Mouse (Mus musculus) heart, postnatal 0 days (tissue): ENCODE measurements around the gene Eif3k. TPM values are rescaled to one million over a fixed set of nuclear protein-coding genes. Genes with fewer than 3 reads are reported as not detected.
A peak's percentile ranks its signal among the peaks of the same experiment; 100 is the strongest.

Experiments
- ATAC-seq: fragments of 200-750 bp; cut with Nextera tagmentation; 2 replicates; pipeline ENCODE4 v1.8.0; 2017; ENCODE audit warnings: low read depth, moderate number of reproducible peaks, moderate library complexity; ENCODE audit not compliant: insufficient read depth
- DNase-seq: peaks from one replicate; pipeline ENCODE4 v3.0.0-alpha.2; 2016; ENCODE audit warnings: low spot score
- H3K27ac ChIP-seq: fragments of 300-500 bp; sonication (generic); 2 replicates; pipeline ENCODE4 v1.5.1; 2014; ENCODE audit warnings: low read depth, mild to moderate bottlenecking
- H3K27me3 ChIP-seq: fragments of 300-500 bp; sonication (generic); 2 replicates; pipeline ENCODE4 v1.6.1; 2014; ENCODE audit warnings: low read length, mixed read lengths; ENCODE audit not compliant: control insufficient read depth, insufficient read depth
- H3K36me3 ChIP-seq: fragments of 300-500 bp; sonication (generic); replicated peaks from 2 replicates; pipeline ENCODE4 v1.6.1; 2014; ENCODE audit warnings: low read length, mixed read lengths; ENCODE audit not compliant: control insufficient read depth, insufficient read depth
- H3K4me1 ChIP-seq: fragments of 300-500 bp; sonication (generic); 2 replicates; pipeline ENCODE4 v1.6.1; 2014; ENCODE audit warnings: antibody characterized with exemption; ENCODE audit not compliant: control insufficient read depth, insufficient read depth
- H3K4me2 ChIP-seq: fragments of 300-500 bp; sonication (generic); 2 replicates; pipeline ENCODE4 v1.6.1; 2014; ENCODE audit warnings: low read depth, mild to moderate bottlenecking, low read length, moderate library complexity
- H3K4me3 ChIP-seq: fragments of 300-500 bp; sonication (generic); 2 replicates; pipeline ENCODE4 v1.5.1; 2014; ENCODE audit warnings: low read depth, low read length
- H3K9ac ChIP-seq: fragments of 300-500 bp; sonication (generic); replicated peaks from 2 replicates; pipeline ENCODE4 v1.6.1; 2014; ENCODE audit warnings: low read depth, low read length, mixed read lengths
- H3K9me3 ChIP-seq: fragments of 300-500 bp; sonication (generic); replicated peaks from 2 replicates; pipeline ENCODE4 v1.6.1; 2016; ENCODE audit warnings: low read length; ENCODE audit not compliant: control insufficient read depth
- CTCF ChIP-seq: IDR thresholded peaks from 2 replicates; pipeline ENCODE4 v1.5.1; 2016; ENCODE audit warnings: antibody characterized with exemption, control low read depth, low read depth
- EP300 ChIP-seq: IDR thresholded peaks from 2 replicates; pipeline ENCODE4 v1.6.1; 2016; ENCODE audit warnings: antibody characterized with exemption, low read depth
- WGBS: fragments of 180-500 bp; shearing (Covaris S2); extraction: QIAGEN DNeasy Blood & Tissue Kit; methylation state at CpG from one replicate; pipeline ENCODE4 v1.1.7; 2014; 5-methylcytosine and 5-hydroxymethylcytosine counted together
- polyA plus RNA-seq: library from polyadenylated mRNA; unstranded; fragments of >200 nt; fragmentation: Nextera tagmentation; extraction: Ambion mirVana; gene quantifications from 2 replicates; pipeline ENCODE4 v1.2.1, GENCODE M21; 2015
- total RNA-seq: library from RNA; depleted of rRNA; stranded (reverse); fragments of >200 nt; gene quantifications from 2 replicates; pipeline ENCODE4 v1.2.3, GENCODE M21; 2014; ENCODE audit warnings: low replicate concordance

The Eif3k gene
- total and polyA plus RNA-seq, 2 experiments from 2014 or later, result 261 to 476 TPM

DNA sequence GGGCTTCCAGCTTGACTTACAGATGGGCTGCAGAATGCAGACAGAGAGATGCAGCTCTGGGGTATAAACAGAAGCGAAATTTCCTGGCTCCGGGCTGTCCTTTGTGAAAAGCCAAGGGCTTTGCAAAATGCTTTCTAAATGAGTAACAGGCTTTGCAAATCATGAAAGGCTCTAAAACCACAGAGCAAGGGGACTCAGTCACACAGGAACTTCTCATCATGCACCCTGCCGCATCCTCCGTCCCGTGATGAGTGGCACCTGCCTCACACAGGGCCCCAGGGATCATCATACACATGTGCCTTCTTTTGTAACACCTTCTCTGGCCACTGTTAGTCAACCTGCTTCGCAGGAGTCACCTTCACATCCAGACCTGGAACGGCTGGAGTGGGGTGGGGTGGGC, 43.9 kb upstream of the Eif3k start:
- Histone ChIP-seq H3K4me1 (no peaks in the 10 kb centered on the region), H3K4me2 (no peak overlapping the region), H3K27ac (no peak overlapping the region), H3K9ac (no peak overlapping the region), H3K36me3 (no peaks in the 10 kb centered on the region), H3K4me3 (no peak overlapping the region), H3K9me3 (no peaks in the 10 kb centered on the region), H3K27me3 (peaks cover 3% of the 10 kb centered on the region; the same call in 1 of the 2 replicates)
- DNase-seq (no peak), ATAC-seq (no peak)
- TF ChIP-seq CTCF (no peak), EP300 (no peak)
- WGBS, result 71% methylated on average over 7 of the region's 7 CpGs

DNA sequence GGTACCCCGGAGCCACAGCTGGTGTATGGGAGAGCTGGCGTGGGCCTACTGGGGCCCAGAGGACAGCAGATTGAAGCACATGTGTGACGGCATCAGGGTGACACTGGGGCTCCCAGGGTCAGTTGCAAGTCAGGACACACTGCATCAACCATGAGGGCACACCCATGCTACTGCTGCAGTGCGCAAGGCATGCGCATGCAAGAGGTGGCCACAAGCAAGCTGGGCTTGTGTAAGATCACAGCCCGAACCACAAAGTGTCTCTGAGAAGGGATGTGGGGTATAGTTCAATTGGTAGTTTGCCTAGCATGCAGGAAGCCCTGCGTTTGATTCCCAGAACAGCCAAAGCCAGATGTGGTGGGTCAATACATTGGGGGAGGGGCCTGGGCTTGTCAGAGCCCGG, 41.9 kb upstream of the Eif3k start:
- Histone ChIP-seq H3K9me3 (no peaks in the 10 kb centered on the region), H3K4me1 (no peaks in the 10 kb centered on the region), H3K9ac (no peak overlapping the region), H3K4me2 (no peak overlapping the region), H3K36me3 (no peaks in the 10 kb centered on the region), H3K4me3 (no peak overlapping the region), H3K27me3 (peaks cover 23% of the 10 kb centered on the region), H3K27ac (no peak overlapping the region)
- 88% methylated on average over 8 of the region's 8 CpGs for whole genome bisulfite sequencing
- no peak for DNase-seq
- no peak for TF ChIP-seq CTCF
- TF ChIP-seq EP300, result no peak
- ATAC-seq, result no peak

DNA sequence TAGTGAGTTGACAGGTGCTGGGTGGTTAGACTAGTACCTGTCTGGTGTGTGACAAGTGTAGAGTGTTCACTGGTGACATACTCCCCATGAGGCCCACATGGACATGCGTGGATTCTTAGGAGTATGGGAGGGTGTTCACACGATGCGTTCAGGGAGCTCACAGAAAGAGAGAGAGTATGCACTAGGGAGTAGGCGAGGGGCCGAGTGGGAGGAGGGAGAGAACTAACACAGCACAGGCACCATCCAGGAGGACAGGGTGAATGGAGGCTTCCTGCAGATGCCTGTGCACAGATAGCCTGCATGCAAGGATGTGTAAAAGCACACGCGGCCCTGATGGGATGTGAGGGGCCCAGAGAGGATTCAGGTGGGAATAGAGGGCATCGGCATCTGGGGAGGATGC, 40.8 kb upstream of the Eif3k start:
- DNase-seq (no peak), ATAC-seq (no peak)
- Histone ChIP-seq H3K9ac (no peak overlapping the region), H3K36me3 (no peaks in the 10 kb centered on the region), H3K4me3 (no peak overlapping the region), H3K9me3 (no peaks in the 10 kb centered on the region), H3K4me1 (no peaks in the 10 kb centered on the region), H3K4me2 (no peak overlapping the region), H3K27ac (no peak overlapping the region), H3K27me3 (peaks cover 34% of the 10 kb centered on the region)
- WGBS, result 81% methylated on average over 8 of the region's 8 CpGs
- TF ChIP-seq CTCF, result no peak
- TF ChIP-seq EP300, result no peak

- TF ChIP-seq EP300 (no peak), CTCF (no peak)
- peaks cover 37% of the 10 kb centered on the region for H3K27me3 ChIP-seq
- peak overlapping the region; percentile 46 for H3K4me3 ChIP-seq
- H3K27ac ChIP-seq, result no peak overlapping the region
- DNase-seq, result no peak
- H3K9me3 ChIP-seq, result no peaks in the 10 kb centered on the region
- no peak overlapping the region for H3K9ac ChIP-seq
- no peaks in the 10 kb centered on the region for H3K4me1 ChIP-seq
- H3K36me3 ChIP-seq, result no peaks in the 10 kb centered on the region
- WGBS, result 2% methylated on average over 74 of the region's 88 CpGs
- H3K4me2 ChIP-seq, result peak overlapping the region; percentile 57
- ATAC-seq, result no peak
These were observed 38.0 kb upstream of the Eif3k start for GRCm38 (mm10) chr7:29019447-29020220.

DNA sequence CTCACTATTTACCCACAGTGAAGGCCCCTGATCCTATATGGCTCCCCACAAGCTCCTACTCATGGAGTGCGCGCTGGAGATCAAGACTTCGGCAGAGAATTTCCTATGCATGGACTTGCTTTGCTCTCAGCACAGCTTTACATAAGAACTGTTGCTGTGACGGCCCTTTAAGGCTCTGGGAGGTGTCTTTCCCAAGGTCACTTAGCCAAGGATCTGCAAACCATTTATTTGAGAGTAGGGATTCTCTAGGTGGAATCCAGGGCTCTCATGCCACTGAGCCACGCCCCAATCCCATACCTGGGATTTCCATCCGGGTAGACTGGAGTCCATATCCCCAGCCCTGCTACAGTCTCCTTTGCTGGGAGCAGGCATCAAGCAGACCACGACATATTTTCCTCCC, 35.6 kb upstream of the Eif3k start:
- Histone ChIP-seq H3K9ac (no peak overlapping the region), H3K4me1 (no peaks in the 10 kb centered on the region), H3K4me3 (no peak overlapping the region), H3K4me2 (no peak overlapping the region), H3K27ac (no peak overlapping the region), H3K9me3 (no peaks in the 10 kb centered on the region), H3K36me3 (no peaks in the 10 kb centered on the region), H3K27me3 (peaks cover 37% of the 10 kb centered on the region)
- ATAC-seq (no peak), DNase-seq (no peak)
- 73% methylated on average over 7 of the region's 7 CpGs for WGBS
- TF ChIP-seq EP300, result no peak
- TF ChIP-seq CTCF, result no peak

DNA sequence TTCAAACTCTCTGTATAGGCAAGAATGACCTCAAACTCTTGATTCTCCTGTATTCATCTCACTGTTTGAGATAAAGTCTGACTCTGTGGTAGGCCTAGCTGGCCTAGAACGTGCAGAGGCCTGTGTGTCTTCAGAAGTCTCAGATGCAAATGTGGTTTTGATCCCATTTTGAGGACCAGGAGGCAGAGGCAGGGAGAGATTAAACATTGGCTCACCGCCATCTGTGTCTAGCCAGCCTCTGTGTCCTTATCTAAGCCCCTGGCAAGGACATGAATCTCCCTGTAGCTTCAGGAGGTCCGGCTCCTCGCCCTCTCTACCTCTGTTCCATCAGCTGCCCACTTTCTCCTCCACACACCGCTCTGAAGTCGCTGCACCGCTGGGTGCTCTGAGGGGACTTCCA, 34.8 kb upstream of the Eif3k start:
- ATAC-seq (no peak), DNase-seq (no peak)
- Histone ChIP-seq H3K9me3 (no peaks in the 10 kb centered on the region), H3K4me2 (no peak overlapping the region), H3K36me3 (no peaks in the 10 kb centered on the region), H3K27ac (no peak overlapping the region), H3K27me3 (peaks cover 37% of the 10 kb centered on the region), H3K4me1 (no peaks in the 10 kb centered on the region), H3K4me3 (no peak overlapping the region), H3K9ac (no peak overlapping the region)
- WGBS, result 63% methylated on average over 7 of the region's 7 CpGs
- TF ChIP-seq CTCF (no peak), EP300 (no peak)
